Mouse (Mus musculus): ENCODE measurements around the gene Sdhc.
A peak's percentile ranks its signal among the peaks of the same experiment; 100 is the strongest.
"Not testable (repeated sequence)": the region's sequence is repeated elsewhere in the genome, so short reads cannot be mapped to it uniquely, and the experiment has no call there.

Gene Sdhc

DNA sequence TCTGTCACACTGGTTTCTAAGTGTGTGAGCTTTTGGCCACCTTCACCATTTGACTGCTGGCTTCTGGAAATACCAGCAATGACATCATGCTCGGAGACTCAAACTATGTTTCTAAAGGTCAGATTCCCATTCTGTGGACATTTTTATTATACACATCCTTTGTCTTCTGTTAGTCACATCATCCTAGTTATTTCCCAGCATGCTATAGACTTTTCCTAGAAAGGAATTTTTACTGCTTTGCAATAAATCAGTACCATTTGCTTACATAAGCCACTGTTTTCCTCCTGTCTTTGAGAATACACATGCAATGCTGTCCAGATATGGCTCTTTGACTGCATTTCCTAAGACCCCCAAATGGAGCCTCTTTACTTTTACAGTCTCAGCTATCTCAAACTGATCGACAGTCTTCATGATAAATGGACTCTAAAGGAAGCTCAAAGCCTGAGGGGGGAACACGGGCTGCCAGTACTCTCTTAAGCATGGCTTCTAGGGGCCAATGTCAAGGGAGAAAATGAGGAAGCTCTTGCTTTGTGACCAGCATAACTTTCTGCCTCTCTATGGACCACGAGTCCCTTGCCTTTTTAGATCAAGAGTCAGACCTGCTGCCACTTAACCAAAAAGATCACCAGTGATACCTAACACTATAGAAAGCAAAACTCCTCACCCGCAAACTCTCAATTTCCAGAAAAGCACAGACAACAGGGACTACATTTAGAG, 15.4 kb upstream of the Sdhc start:
- DNase-seq: no peak

DNA sequence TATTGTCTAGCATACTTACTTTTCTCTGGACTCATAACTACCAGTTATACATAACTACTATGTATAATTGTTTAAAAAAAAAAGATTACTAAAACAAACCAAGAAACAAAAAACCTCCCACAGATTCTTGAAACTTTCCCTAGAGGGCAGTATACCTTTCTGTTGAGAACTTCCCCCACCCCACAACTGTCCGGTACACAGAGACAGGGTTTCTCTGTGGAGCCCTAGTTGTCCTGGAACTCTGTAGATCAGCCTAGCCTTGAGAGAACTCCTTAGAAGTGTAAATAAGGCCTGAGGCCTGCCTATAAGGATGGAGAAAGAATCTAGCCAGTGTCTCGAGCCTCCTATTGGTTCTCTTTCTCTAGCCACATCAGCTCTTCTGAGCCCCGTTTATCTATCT, 13.9 kb upstream of the Sdhc start:
- no peak for DNase-seq

DNA sequence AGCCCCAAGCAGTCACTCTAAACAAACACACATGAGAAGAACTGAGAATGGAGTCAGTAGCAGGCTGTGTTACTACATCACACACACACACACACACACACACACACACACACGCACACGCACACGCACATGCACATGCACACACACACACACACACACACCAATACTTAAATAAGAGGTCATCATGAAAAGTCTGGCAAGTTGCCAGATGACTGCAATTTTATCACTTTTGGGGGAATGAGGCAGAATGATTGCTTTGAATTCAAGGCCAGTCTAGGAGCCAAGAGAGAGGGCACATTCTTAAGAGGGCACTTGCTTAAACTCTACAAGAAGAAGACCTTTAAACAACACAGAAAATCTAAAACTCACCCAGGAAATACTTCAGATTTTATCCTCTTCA, 12.1 kb upstream of the Sdhc start:
- DNase-seq: no peak

DNA sequence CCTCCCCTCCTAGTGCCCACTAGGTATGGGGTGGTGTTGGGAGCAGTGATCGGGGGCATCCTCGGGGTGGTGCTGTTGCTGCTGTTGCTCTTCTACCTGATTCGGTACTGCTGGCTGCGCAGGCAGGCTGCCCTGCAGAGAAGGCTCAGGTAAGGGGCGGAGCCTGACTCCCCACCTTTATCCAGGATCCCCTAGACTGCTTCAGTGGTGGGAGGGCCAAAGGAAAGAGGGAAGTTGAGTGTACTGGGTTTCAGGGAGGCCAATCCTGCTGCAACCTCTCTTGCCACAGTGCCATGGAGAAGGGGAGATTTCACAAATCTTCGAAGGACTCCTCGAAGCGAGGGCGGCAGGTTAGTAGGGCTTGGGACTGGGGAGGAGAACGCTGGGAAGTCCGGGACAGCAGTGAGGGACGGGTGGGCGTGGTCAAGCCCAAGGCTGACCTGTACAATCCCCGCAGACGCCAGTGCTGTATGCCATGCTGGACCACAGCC, 9.1 kb upstream of the Sdhc start:
- DNase-seq: no peak

DNA sequence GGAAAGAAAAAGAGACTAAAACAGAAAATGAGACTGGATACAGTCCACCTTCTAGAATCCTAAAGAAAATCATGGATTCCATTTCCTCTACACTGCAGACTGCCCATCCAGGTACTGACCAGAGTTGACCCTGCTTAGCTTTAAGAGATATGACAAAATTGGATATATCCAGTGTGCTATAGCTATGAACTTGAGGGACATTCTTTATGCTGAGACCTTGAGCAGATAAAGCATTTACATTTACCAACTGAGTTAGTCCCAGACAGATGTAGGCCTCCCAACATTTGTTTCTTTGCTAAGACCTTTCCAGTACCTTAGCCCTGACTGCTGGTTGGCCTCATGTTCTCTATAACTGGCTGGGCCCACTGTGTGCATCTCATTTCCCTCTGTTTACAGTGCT, 7.6 kb upstream of the Sdhc start:
- DNase-seq: no peak

DNA sequence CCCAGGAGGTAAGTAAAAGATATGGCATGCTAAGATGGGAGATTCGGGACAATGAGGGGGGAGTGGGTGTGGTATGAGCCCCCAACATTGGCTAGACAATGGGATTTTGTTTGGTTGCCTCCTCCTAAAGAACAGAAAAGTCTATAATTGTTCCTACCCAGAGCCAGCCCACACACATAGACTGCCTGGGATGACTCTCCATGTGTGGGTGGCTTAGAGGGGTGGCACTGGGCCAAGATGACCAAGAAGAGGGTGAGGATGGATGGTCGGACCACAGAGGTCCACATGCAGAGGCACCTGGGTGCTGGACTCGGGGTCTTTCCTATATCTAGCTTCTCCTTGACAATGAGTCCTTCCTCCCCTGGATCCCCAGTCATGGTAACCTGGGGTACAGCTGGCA, 6.2 kb upstream of the Sdhc start:
- no peak for DNase-seq

DNA sequence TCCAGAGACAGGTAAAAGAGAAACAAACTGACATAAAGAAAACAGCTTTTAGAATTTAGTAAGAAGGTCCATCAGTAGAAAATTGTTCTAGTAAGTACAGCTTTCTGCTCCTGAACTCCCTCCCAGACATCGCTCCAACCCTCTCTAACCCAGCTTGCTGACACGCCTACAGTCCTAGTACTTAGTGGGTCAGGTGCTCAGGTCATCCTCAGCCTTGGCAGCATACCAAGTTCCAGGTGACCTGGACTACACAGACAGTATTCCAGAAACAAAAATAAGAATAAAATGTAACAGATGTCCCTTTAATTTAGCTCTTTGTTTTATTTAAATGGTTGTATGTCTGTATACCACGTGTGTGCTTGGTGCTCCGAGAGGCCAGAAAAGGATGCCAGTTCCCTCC, 1.6 kb upstream of the Sdhc start:
- no peak for DNase-seq

DNA sequence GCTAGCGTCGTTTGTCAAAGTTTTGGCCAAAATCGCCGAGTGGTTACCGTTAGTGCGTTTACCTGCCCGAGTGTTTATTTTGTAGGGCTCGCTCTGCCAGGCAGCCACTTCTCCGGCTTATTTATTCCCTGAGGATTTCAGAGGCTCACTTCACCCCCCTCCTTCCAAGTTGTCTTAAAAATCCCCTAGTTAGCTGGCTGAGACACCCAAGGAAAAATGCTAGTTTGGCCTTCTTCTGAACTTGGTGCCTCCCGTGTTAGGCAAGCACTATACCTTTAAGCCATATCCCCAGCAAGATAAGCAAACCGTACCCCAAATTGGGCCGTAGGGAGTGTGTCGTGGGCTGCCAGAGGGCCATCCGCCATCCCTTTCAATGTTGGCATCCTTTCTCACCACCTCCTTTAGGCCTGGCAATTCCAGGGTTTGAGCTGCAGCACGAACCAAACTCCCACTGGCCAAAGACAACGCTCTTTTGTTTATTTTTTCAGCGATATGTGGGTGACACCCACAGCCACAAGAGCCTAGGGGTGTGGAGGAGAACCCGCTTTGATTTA, 512 bp upstream of the Sdhc start:
- peak; percentile 38 for DNase-seq

DNA sequence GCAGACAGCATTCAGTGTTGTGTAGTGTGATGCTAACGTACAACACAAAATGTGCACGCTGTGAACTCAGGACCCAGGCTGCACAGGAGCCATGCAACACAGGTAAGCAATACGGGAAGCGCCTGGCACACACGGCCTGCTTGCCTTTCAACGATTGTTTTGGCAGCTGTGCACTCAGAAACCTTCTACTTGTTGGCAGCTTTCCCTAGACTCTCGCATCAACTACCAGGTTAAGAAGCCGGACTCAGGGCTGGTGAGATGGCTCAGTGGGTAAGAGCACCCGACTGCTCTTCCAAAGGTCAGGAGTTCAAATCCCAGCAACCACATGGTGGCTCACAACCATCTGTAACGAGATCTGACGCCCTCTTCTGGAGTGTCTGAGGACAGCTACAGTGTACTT, 7.4 kb downstream of the Sdhc start:
- DNase-seq: peak; percentile 19

DNA sequence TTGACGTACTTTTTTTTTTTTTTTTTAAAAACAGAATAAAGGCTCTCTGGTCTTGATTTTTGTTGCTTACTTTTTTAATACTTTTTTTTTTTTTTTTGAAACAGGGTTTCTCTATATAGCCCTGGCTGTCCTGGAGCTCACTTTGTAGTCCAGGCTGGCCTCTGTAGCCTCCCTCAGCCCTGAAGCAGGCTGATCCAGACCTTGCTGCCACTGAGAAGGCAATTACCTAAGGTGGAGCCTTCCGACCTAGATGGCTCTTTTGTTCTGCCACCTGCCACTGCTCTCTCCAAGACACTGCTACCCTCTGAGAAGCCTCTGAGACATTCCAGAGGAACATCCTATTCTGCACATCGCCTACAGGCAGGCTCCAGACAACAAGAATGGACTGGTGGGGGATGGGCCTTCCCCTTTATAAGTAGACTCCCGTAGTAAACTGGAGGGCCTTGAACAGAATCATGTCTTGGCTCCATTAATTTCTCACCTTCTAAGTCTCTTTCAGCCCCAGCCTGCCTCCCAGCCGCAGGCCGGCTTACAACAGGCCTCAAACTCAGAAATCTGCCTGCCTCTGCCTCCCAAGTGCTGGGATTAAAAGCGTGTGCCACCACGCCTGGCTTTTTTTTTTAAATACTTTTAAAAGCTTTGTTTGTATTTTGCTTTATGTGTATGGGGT, 12.8 kb downstream of the Sdhc start:
- not testable (repeated sequence) for DNase-seq

DNA sequence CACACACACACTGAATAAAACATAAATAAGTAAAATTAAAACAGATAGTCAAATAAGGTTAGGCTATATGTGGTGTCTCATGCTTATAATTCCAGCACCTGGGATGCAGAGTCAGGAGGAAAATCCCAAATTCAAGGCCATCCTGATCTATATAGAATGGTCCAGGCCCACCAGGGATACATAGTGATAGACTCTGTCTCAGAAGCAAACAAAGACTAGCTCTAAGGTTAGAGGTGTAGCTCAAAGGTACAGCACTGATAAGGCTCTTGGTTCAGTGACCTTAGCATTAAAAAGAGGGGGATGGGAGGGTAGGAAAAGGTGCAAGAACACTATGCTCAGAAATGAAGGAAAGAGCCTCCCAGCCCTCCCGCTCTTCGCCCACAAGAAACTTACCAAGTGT, 14.8 kb downstream of the Sdhc start:
- DNase-seq: no peak

DNA sequence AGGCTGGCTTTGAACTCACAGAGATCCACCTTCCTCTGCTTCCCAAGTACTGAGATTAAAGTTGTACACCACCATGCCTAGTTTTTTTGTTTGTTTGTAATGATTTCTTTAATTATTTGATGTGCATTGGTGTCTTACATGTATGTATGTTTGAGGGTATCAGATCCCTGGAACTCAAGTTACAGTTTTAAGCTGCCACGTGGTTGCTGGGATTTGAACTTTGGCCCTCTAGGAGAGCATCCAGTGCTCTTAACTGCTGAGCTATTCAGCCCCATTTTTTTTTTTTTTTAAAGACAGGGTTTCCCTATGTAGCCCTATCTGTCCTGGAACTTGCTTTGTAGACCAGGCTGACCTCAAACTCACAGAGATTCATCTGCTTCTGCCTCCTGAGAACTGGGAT, 19.4 kb downstream of the Sdhc start:
- DNase-seq: no peak

DNA sequence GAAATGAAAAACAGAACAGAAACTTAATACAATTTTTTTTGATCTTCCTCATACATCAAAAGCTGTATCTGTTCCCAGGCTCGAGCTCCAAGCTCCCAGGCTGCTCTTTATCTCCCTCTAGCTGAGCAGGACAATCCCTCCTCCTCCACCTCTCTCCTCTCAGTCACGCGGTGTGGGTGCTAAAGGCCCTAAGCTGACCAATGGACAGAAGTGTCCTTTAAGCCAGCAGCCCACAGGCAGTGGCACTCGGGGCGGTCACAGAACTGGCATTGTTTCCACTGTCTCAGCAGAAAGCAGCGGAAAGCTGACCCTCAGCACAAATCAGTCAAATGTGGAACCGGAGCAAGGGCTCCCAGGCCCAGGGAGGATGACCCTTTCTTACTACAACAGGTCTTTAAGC, 21.2 kb downstream of the Sdhc start:
- no peak for DNase-seq

DNA sequence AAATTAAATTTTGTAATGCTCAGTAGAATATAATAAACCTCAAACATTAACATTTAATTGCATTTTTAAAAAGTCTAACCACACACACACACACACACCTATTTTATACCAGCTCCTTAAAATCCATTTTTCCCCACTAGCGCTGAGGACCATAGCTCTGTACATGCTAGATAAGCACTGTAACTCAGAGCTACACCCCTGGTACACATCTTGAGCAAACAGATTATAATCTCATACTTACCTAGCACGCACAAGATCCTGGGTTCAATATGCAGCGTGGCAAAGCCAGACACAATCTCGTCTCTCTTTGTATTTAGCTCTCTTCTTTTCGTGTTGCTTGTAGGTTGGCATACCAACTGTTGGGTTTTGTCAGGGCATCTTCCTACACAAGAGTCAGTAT, 26.0 kb downstream of the Sdhc start:
- DNase-seq: no peak

DNA sequence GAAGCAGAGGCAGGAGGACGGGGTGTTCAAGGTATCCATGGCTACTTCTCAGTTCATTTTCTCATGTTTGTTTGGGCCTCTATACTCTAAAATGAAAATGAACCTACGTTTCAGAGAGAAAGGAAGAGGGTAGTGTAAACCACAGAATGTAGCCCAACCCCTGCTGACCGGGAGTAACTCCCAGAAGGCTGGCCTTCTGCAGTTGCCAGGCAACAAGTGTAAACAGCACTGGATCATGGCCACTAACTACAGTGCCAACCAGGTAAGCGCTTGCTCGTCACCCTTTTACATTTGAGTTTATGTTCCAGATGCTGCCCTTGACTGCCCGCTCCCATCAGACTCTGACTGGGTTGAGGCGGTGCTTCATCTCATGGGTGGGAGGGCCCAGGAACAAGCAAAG, 27.5 kb downstream of the Sdhc start:
- DNase-seq: no peak

DNA sequence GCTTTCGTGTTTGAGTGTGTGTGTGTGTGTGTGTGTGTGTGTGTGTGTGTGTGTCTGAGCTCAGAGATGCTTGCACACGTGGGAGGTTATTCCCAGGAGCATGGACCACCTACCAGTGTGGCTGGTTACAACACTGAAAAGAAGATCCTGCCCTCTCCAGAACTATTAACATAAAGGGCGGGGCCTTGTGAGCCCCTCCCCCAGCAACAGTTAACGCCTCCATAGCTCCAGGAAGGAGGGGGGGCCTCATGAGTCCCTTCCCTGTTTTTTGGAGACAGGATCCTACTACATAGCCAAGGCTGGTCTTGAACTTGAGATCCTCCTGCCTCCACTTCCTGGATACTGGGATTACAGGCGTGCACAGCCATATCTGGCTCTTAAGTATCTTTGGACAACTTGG, 28.6 kb downstream of the Sdhc start:
- DNase-seq: no peak

DNA sequence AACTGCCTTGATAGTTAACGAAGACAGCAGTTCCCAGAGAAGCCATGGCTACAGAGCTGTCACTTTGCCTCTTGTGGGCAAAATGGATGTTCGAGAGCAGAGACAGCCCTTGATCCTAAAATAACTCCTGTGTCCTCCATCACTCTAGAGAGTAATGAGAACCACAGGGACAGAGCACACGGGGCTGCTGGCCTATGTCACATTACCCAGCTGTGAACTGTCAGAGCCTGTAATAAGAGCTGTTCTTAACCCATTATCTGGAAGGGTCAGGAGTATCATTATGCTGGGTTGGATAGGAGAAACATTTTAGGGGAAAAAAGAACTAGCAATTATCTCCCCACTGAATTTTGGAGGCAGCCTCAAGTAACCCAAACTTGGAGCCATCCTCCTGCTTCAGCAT, 29.5 kb downstream of the Sdhc start:
- no peak for DNase-seq

DNA sequence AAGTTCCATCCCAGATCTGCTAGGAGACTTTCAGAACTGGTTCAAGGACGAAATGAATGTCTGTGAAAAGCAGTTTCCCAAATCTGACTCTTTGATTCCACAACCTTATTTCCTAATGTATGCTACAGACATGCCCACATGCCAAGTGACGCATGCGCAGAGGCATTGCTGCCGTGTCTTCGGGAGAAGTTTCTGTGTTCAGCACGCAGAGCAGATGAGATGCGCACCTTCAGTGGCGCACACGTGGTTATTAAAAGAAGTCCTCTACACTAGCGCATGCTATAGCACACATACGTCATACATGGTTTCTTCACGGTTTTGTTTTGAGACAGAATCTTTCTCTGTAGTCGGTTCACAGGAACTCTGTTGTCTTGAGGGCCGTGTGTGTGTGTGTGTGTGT, 31.0 kb downstream of the Sdhc start:
- DNase-seq: no peak

DNA sequence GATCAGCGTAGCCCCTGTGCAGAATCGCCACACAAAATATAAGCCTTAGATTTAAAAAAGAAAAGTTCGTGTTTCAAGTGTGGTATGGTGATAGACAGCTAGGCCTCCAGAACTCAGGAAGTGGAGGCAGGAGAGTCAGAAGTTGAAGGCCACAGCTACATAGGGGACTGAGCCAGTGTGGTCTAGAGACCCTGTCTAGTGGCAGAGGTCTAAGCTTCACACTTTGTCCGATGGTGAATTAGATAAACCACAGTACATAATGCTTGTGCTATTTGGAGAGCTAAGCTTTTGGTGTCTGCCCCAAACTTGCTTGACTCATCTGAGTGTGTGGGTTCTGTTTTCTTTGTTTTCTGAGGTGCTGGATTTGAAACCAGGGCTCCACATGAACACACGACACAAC, 31.4 kb downstream of the Sdhc start:
- no peak for DNase-seq

DNA sequence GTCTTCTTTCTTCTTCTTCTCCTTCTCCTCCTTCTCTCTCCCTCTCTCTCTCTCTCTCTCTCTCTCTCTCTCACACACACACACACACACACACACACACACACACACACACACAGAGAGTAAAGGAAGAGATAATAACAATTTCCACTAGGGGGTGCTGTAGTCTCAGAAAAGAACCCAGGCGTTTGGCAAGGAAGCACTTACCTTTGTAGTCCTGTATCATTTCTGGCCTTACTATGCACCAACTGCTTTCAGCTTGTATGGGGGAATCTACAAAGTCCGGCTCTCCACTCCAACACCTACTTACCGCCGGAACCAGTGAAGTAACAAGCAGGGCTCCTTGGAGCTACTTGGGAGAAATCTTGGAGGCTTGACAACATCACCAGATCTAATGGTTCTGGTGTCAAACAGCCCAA, 32.1 kb downstream of the Sdhc start:
- DNase-seq: peak; percentile 64

DNA sequence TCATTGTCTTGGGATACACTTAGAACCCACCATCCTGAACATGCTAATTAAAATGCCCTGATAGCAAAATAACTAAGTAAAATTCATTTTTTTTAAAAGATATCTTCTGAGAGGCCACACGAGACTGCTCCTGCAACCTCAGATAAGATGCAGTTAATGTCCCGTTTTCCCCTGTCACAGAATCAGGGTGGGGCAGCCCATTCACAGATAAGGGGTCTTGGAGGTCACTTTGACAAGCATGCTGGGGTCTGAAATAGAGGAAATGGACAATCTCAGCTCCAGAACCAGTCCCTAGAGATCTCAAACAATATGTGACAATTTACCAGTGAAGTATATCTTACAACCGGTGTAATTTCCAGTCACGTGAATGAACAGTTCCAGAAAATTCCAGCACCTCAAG, 34.1 kb downstream of the Sdhc start:
- DNase-seq: no peak

DNA sequence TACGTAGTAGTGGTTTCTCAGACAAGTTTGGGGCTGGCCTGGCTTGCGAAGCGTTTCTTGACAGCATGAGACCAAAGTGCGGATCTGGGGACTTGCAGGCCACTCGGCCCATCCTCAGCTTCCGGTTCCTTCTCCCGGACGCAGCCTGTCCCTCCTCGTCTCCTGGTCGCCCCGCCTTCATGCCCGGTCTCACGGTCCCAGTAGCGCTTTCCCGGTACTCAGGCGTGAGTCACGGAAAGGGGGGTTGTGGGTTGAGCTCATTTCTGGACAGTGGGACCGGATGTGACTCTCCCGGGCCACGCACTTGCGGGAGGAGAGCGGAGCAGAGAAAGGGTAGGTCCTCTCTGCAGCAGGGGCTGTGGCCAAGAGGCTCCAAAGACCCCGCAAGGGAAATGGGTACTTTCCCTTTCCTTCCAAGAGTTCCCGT, 36.5 kb downstream of the Sdhc start, which contains the start of gene Cfap126:
Gene Cfap126, plus strand, starts transcription at position 46 of the 427 bp plus-strand sequence.
- DNase-seq: peak; percentile 70

DNA sequence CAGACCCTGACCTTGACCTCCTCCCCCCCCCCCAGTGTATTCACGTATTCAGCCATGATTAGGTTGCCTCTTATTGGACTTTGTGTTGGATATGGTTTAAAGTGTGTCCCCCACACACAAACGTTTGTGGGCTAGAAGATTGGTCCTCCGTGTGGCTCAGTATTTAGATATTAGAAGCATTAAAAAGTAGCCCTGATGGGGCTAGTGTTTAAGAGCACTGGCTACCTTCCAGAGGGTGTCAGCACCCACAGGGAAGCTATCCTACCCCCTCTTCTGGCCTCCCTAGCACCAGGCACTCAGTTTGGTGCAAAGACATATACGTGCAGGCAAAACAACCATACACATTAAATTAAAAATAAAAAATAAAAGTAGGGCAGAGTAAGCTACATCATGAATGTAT, 37.4 kb downstream of the Sdhc start:
- DNase-seq: no peak

All from cerebellum, adult 8-10 months (tissue).